Mouse (Mus musculus) lung, adult 18-20 months (tissue): ENCODE results near the gene Siae.

Source experiments
- DNase-seq, 2 experiments: peaks; one replicate each; pipeline ENCODE4 v3.0.0; 2022; ENCODE audit warnings: mixed read lengths in 2 of 2

Gene Siae

GRCm38 (mm10) chr9:37572204-37572876 lies 16.8 kb downstream of the Siae start:
- no peak for DNase-seq

GRCm38 (mm10) chr9:37576436-37576930 lies 21.0 kb downstream of the Siae start:
- DNase-seq: no peak

DNA sequence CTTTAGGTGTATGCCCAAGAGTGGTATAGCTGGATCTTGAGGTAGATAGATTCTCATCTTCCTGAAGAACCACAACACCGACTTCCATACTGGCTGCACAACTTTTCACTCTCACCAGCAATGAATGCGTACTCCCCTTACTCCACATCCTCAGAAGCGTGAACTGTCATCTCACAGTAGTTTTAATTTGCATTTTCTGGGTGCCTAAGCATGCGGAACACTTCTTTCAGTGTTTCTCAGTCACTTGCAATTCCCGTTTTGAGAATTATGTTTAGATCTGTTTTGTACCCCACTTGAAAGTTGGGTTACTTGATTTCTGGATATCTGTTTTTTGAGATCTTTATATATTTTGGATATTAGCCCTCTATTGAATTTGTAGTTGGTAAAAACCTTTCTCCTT lies 28.1 kb downstream of the Siae start:
- no peak for DNase-seq

- DNase-seq: no peak
Observed at GRCm38 (mm10) chr9:37586718-37587117, 31.2 kb downstream of the Siae start.

- no peak for DNase-seq
Observed at GRCm38 (mm10) chr9:37590381-37590780, 34.9 kb downstream of the Siae start.

GRCm38 (mm10) chr9:37592025-37592424 lies 36.5 kb downstream of the Siae start:
- no peak for DNase-seq

- no peak for DNase-seq
Observed at GRCm38 (mm10) chr9:37592633-37593032, 37.1 kb downstream of the Siae start.

DNA sequence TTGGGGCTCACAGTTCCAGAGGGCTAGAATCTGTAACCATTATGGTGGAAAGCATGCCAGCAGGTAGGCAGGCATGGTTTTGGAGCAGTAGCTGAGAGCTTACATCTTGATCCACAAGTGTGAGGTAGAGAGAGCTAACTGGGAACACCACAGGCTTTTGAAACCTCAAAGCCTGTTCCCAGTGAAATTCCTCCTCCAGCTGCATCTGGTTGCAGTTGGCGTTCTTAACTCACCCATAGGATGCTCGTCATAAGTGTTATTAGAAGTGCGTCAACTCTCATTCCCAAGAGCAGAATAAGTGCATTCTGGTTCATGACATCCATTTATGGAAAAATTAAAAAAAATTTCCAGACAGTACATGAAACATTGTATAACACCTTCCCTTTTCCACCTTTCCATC lies 38.2 kb downstream of the Siae start:
- no peak for DNase-seq

DNA sequence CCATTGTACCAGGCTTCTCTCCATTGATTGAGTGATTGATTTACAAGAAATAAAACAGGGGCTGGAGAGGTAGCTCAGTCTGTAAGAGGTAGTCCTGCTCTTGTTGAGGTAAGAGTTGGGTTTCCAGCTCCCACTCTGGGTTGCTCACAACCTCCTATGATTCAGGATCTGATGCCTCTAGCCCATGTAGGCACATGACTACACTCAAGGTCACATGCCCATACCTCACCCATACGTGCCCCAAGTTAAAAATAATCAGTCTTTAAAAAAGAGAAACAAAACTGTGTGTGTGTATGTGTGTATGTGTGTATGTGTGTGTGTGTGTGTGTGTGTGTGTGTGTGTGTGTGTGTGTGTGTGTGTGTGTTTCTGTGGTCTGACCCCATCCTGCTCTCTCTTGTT lies 40.1 kb downstream of the Siae start:
- no peak for DNase-seq

DNA sequence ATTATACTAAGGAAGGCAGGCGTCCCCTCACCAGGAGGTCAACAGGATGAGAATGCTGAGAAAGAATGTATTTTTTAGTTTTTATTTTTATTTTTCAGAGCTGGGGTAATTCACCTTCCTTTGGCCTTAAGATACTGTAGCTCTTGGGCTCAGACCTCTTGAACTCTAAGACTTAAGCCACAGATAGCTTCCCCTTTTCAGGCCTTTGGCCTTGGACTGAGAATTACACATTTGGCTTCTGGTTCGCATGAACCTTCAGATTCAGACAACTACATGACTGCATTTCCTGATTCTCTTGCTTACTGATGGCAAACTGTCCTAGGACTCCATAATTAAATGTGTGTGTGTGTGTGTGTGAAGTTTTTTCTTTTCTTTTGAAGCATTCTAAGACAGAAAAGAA lies 43.1 kb downstream of the Siae start:
- no peak for DNase-seq

- no peak for DNase-seq
Observed at GRCm38 (mm10) chr9:37600538-37601205, 45.2 kb downstream of the Siae start.

DNA sequence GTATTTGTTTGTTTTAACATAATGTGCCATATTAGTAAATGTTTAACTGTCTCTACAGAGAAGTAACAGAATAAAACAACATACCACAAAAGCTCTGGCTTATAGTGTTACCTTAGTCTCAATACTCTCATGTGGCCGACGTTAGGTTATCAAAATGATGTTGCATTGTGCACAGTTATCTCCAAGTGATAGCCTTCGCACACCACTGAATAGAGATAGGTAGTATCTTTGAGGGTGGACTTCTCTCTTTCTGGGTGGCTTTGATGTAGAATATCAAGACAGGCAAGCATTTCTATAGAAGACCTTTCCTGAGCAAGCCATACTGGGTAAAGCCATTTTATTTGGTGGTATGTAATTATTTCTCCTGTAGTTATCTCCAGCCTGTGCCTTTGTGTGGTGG lies 49.6 kb downstream of the Siae start:
- no peak for DNase-seq

DNA sequence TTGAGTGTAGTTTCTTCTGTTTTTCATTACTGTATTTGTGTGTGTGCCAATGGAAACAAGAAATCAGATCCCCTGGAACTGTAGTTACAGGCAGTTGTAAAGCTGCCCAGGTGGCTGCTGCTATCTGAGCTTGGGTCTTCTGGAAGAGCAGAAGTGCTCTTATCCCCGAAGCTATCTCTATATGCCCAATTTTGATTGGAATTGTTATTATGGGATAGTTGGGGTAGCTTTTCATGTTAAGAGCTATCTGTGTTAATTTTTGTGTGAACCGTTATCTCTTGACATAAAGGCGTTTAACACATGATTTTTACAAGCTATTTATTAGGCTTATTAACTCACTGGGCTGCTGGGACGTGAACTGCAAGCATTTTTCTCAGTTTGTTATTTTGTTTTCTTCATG lies 54.1 kb downstream of the Siae start:
- no peak for DNase-seq

DNA sequence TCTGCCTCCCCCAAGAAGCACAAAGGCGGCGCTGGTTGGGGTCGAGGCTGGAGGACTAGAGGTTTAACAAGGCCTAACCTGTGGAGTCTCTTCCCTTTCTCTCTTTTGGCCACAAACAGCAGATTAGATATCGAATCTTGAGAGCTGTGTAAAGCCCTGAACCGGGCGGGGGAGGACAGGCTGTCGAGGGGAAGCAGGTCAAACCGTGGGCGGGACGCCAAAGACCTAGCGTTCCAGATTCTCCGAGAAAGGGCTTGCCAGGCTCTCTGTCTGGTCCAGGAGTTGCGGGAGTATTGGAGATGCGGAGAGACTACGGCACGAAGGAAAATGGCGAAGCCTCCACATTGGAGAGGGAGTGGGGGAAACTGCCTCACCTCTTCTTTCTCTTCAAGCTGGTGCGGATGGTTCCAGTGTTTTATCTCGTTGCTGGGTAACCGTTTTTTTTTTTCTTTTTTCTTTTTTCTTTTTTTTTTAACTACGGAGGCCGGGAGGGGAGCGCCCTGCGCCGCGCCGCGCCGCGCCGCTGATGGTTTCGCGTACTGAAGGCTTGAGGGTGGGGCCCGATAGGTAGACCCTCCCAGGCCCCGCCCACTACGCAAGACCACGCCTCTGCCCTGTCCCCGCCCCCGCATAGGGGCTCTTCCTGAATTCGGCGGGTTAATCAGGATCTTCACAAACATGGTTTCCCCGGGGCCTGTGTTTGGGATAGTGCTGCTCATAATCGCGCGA lies 57.8 kb downstream of the Siae start, which contains the start of gene Spa17:
Gene Spa17 (minus strand): TSS at position 541 of the 729 bp plus-strand sequence.
- peak; percentile 86 to 91 for DNase-seq

DNA sequence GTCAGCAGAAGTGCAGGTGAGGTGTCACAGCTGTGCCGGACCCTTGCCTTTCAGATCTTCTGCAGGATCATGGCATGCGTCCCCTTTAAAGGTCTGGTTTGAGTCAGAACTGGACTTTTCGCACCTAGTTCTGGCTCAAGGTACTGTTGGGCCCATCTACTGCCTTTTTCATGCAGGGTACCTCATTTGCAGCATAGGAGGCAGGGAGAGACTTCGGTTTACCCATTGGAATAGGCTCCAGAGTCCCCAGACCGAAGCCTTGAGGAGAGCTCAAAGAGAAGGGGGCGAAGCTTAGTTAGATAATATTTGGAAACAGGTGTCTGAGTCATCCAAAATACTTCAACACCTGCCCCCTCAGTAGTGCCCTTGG lies 58.4 kb downstream of the Siae start:
- no peak for DNase-seq

- DNase-seq: no peak
Observed at GRCm38 (mm10) chr9:37614316-37614715, 58.8 kb downstream of the Siae start.

GRCm38 (mm10) chr9:37615220-37615619 lies 59.7 kb downstream of the Siae start:
- no peak for DNase-seq

DNA sequence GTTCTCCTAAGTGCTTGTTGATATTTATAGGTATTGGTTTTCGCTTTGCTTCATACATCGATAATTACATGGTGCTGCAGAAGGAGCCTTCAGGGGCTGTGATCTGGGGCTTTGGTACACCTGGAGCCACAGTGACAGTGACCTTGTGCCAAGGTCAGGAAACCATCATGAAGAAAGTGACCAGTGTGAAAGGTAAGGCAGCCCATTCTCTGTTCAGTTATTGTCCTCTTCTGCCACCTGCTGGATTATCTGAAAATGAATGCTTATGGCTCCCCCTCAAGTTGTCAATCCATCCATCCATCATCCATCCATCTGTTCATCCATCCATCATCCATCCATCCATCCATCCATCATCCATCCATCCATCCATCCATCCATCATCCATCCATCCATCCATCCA lies 61.3 kb downstream of the Siae start:
- peak in 1 of 2 experiments; percentile 8 for DNase-seq

GRCm38 (mm10) chr9:37621290-37621689 lies 65.8 kb downstream of the Siae start:
- no peak for DNase-seq

DNA sequence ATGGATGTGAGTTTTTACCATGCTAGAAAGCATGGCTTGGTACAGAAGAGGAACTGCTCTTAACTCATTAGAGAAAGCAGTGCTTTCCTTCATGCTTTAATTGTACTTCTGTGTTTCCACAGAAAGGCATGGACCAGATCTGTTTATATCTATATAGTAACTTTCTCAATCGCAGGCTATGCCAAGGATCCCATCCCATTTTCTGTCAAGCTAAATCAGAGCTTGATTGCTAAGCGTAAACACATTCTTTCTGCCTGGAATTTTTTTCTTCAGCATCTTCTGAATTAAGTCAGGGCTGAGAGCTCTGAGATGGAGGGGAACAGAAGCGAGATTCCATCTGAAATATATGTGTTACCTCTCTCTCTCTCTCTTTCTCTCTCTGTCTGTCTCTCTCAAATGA lies 68.5 kb downstream of the Siae start:
- DNase-seq: no peak

GRCm38 (mm10) chr9:37624502-37624901 lies 69.0 kb downstream of the Siae start:
- no peak for DNase-seq

GRCm38 (mm10) chr9:37625129-37625528 lies 69.6 kb downstream of the Siae start:
- no peak for DNase-seq

GRCm38 (mm10) chr9:37625641-37626040 lies 70.1 kb downstream of the Siae start:
- DNase-seq: no peak

DNA sequence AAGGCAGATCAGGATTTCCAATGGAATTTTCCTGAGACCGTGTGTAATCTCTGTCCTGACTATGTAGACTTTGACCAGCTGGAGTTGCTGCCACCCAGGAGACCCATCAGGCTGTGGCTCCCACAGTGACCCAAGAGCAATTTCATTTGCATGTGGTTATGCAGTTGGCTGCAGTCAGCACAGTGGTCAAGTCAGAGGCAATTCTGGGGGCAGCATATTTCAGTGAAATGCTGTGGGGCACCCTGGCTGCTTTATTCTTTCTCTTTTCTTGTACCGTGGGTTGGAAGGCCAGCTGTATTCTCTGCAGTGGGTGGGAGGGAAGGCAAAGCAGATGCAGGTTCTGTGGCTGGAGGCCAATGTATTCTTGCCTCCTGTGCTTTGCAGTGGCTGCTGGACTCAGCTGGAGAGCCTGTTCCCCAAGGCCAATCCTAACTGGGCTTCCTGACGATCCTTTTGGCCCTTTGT lies 70.6 kb downstream of the Siae start:
- DNase-seq: no peak
